Mouse (Mus musculus) stomach, postnatal 0 days (tissue): ENCODE results near the gene Dusp14.

Experiments used
- CTCF ChIP-seq: IDR thresholded peaks from 2 replicates; pipeline ENCODE4 v1.5.1; 2016; ENCODE audit warnings: antibody characterized with exemption, low read depth, mild to moderate bottlenecking, moderate library complexity
- EP300 ChIP-seq: optimal IDR thresholded peaks from 2 replicates; pipeline ENCODE3; 2016; ENCODE audit warnings: antibody characterized with exemption

DNA sequence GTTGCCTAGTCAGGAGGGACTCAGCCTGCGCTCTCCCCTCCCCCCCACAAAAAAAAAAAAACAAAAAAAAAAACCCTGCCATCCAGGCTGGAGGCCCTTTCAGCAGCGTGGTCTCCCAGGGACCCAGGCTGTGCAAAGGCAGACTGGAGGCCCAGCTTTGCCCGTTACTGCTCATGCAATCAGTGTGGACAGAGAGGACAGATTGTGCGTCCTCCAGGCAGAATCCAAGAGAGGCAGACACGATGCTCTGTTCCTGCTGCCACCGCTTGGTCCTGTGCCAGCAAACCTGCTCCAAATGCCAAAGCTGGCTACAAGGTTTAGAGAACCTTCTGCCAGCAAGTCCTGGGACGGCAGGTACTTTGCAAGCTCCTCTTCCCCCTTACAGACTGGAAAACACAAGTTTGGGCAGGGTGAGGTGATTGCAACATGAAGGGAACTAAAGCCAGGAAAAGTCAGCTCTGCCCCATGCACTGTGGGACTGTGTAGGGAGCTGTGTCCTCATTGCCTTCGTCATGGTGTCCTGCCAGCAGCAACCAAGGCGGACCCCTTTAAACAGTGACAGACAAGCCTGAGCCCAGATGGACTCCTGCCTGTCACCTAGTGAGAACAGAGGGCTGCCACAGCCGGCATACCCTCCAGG lies 15.4 kb downstream of the Dusp14 start:
- TF ChIP-seq CTCF (no peak), EP300 (no peak)
